Mouse (Mus musculus) embryonic fibroblast, embryonic 13.5 days (primary cell): ENCODE measurements around the gene Pilrb2.
"Not testable (repeated sequence)": the region's sequence is repeated elsewhere in the genome, so short reads cannot be mapped to it uniquely, and the experiment has no call there.

ENCODE experiments used
- CTCF ChIP-seq: IDR thresholded peaks from 2 replicates; pipeline ENCODE4 v1.5.1; 2011; ENCODE audit warnings: mild to moderate bottlenecking, control low read depth, low read length, moderate library complexity, borderline replicate concordance; ENCODE audit not compliant: insufficient read depth
- POLR2A ChIP-seq: IDR thresholded peaks from 2 replicates; pipeline ENCODE4 v1.6.1; 2011; ENCODE audit warnings: low read depth, mild to moderate bottlenecking, control low read depth, low read length, moderate library complexity

DNA sequence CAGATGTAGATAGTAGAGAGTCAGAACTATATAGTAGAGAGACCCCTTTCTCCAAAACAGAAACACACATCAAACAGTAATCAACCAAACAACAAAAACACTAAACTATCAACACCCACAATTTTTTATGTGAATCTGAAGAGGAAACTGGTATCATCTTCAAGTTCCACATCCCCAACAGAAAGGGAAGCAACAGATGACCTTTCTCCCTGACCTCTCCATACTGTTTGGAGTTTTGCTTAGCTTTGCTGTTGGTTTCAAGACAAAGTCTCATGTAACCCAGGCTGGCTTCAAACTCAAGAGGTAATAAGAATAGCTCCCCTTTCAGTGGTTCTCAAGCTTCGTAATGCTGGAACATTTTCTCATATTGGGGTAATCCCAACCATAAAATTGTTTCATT lies 7.6 kb downstream of the Pilrb2 start:
- TF ChIP-seq POLR2A, CTCF: not testable (repeated sequence)
